Mouse (Mus musculus) layer of hippocampus, adult 9-10 months (tissue): Measurements from ENCODE around the gene Agbl2.

Experiments used
- DNase-seq: peaks from one replicate; pipeline ENCODE4 v3.0.0; 2022; ENCODE audit warnings: low spot score

The Agbl2 gene

GRCm38 (mm10) chr2:90871180-90871961 is 88.8 kb downstream of the Agbl2 start:
- no peak for DNase-seq

GRCm38 (mm10) chr2:90874025-90874424 is 91.5 kb downstream of the Agbl2 start:
- DNase-seq: no peak

- DNase-seq: no peak
These were observed 92.7 kb downstream of the Agbl2 start for GRCm38 (mm10) chr2:90875239-90875638.

DNA sequence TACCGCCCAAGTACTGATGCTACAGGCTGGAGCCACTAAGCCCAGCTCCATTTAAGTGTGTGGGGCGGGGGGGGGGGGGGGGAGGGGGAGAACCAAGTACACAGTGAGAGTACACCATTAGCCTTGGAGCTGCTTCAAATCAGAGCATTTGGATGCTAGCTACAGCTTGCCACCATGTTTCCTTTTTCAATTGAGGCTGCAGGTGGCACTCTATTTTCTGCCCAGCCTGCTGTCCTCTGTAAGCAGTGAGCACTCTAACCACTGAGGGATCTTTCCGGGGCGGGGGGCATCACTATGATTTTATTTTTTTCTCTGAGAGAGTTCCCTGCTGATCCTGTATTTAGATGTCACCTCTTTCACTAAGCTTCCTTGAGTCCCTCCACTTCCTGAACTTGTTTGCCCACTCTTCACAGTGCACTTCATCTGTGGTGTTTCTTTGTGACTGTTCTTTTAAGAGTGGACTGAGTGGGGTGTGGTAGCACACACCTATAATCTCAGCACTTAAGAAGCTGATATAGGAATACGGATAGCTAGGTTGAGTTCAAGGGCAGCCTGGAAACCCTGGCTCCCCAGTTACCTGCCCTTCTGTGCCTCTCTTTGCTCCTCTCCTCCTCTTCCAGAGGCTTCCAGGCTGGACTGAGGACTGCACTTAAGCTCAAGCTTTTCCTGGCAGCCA is 95.2 kb downstream of the Agbl2 start:
- DNase-seq: no peak

DNA sequence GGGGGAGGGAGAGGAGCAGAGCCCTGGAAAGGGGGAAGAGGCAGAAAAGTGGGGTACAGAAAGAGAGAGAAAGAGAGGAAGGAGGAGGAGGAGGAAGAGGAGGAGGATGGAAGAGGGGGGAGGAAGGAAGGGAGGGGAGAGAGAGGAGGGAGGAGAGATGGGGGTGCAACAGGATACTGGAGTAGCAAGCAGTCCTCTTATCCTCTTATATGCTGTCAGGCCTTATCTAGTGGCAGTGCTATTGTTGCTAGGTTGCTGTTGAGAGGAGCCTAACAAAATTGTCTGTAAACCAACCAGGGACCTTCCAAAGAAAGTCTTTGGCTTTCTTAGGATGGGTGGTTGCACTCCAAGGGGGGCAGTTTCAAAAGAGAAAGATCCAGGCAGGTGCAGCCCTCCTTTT is 96.9 kb downstream of the Agbl2 start:
- DNase-seq: no peak

- DNase-seq: no peak
These were observed 97.7 kb downstream of the Agbl2 start for GRCm38 (mm10) chr2:90880144-90880785.

- no peak for DNase-seq
These were observed 99.3 kb downstream of the Agbl2 start for GRCm38 (mm10) chr2:90881824-90882223.
